Mouse (Mus musculus): ENCODE results near the gene E330021D16Rik. TPM values are rescaled to one million over a fixed set of nuclear protein-coding genes. Genes with fewer than 3 reads are reported as not detected.
"Not testable (repeated sequence)": the region's sequence is repeated elsewhere in the genome, so short reads cannot be mapped to it uniquely, and the experiment has no call there.

The E330021D16Rik gene
- 1 to 10 TPM in 1 of 2 experiments, under 1 TPM in 1; 0.82 to 1.1 TPM for polyA plus RNA-seq (2017; shearing (Covaris generic))

GRCm38 (mm10) chr6:136415133-136415775 lies at the start of gene E330021D16Rik:
E330021D16Rik (minus strand) TSS chr6:136415569.
- no peak for ATAC-seq

- no peak for ATAC-seq
Measured at GRCm38 (mm10) chr6:136465021-136465420, 49.7 kb upstream of the E330021D16Rik start.

DNA sequence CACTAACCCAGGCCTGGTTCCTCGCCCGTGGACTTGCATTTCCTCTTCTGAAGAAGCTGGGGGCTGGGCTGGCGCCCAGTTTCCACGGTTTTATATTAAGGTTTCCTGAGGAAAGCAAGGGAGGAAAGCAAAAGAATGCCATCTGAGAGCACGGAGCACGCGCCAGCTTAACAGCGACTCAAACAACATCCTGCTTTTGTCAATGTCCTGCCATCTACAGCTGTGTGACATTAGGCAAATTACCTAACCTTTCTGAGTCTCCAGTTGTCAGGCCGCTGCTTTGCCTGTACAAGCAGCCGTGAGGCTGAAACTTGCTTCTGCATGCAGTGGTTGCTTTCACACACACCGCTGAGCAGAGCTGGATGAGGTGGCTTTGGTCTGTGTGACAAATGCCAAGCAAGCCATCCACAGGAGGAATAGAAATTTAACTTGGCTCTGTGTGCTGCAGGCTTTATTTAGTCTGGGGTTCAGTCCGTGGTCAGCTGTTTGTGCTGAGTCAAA lies 48.8 kb upstream of the E330021D16Rik start:
- ATAC-seq, result peak; percentile 41

DNA sequence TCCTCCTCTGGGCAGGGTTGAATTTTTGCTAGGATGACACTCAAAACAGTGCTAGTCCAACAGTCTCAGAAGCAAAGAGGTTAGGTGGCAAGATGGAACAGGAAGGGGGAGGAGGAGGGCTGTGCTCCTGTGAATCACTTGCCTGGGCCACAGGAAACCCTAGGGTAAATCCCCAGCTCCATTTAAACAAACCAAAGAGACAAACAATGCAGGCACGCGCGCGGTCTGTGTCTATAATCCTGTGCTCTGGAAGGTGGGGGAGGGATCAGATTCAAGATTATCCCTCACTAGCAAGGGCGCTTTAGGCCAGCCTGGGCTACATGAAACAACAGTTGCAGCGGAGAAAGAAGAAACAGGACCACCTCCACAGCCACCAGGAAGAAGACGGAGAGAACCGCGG lies 48.1 kb upstream of the E330021D16Rik start:
- ATAC-seq, result peak; percentile 76

DNA sequence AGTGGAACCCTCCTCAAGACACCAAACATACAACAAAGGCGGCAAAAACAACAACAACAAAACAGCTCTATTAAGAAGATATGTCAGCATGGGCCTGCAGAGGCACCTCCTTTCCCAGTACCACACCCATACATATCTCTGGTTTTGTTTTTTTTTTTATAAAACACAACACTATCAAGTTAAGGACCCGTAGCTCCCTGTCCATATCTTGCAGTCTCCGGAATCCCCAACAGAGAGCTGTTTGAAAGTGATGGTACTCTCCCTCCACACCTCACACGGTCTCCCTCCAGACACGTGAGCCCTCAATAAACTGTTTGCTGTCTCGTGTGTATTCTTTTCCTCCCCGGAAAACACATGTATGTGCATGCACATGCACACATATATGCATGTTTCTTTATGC lies 43.8 kb upstream of the E330021D16Rik start:
- ATAC-seq, result no peak

- ATAC-seq, result no peak
Measured at GRCm38 (mm10) chr6:136456302-136456701, 40.9 kb upstream of the E330021D16Rik start.

DNA sequence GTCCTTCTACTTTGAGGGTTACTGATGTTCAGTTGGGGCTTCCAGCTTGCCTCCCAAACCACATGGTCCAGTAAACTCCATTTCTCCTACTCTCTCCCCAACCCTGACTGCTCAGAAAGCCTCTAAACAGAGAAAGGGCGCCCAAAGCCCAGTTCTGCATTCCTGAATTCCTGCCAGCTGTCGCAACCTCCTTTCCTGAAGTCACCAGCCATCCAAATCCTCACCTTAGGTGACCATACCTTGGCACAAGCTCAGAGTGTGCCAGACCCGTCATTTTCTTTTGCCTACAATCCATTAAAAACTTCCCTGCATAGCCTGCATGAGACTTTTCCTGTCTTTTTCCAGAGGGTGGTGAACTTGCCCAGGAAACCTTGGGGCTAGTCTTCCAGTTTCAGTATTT lies 40.3 kb upstream of the E330021D16Rik start:
- no peak for ATAC-seq

- ATAC-seq, result no peak
Measured at GRCm38 (mm10) chr6:136452623-136453022, 37.3 kb upstream of the E330021D16Rik start.

DNA sequence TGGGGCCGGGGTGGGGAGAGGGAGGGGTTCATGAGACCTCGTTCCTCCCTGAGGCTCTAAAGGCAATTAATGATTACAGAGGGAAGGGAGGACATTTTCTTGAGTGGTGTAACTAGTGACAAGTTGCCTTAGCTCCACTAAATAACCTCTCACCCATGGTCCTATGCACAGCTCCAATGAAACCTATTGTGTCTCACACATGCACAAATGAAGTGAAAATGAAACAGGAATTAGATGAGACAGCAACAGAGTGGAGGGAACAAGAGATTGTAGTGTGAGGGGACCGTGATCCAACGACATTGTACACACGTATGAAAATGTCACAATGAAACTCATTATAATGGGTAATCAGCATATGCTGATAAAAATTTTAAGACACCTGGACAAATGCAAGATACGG lies 35.5 kb upstream of the E330021D16Rik start:
- no peak for ATAC-seq

DNA sequence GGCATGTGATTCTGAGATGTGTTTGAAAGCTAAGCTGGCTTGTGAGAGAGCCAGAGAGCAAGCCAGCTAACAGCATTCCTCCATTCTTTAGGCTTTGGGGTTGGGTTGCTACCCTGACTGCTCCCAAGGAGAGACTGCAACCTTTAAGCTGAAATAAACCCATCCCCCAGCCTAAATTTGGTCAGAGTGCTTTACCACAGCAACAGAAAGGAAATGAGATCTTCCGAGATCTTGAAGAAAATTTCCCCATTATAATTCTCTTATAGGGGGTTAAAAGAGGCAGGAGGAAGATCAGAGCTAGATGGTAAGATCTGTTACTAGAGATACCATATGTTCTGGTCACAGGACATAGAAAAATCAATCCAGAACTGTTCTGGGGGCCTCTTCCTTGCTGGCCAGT lies 34.6 kb upstream of the E330021D16Rik start:
- ATAC-seq, result peak; percentile 78

GRCm38 (mm10) chr6:136449270-136449692 lies 33.9 kb upstream of the E330021D16Rik start:
- ATAC-seq, result peak; percentile 73

GRCm38 (mm10) chr6:136439205-136439604 lies 23.8 kb upstream of the E330021D16Rik start:
- not testable (repeated sequence) for ATAC-seq

- not testable (repeated sequence) for ATAC-seq
Measured at GRCm38 (mm10) chr6:136436151-136436550, 20.8 kb upstream of the E330021D16Rik start.

DNA sequence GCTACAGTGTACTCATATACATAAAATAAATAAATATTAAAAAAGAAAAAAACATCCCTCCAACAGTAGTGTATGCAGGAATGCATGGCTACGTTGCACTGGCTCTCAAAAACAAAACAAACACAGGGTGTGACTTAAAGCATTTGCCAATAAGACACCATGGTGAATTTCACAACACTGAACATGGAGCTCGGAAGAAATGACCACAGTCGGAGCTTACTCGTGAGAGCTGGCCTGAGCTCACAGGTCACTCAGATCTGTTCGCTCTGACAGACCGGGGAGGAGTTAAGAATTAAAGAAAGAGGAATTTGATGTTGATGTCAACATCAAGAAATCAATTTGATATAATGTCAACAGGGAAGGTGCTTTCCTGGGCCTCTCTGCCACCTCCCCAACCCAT lies 18.2 kb upstream of the E330021D16Rik start:
- ATAC-seq, result no peak

- no peak for ATAC-seq
Measured at GRCm38 (mm10) chr6:136431896-136432248, 16.5 kb upstream of the E330021D16Rik start.

DNA sequence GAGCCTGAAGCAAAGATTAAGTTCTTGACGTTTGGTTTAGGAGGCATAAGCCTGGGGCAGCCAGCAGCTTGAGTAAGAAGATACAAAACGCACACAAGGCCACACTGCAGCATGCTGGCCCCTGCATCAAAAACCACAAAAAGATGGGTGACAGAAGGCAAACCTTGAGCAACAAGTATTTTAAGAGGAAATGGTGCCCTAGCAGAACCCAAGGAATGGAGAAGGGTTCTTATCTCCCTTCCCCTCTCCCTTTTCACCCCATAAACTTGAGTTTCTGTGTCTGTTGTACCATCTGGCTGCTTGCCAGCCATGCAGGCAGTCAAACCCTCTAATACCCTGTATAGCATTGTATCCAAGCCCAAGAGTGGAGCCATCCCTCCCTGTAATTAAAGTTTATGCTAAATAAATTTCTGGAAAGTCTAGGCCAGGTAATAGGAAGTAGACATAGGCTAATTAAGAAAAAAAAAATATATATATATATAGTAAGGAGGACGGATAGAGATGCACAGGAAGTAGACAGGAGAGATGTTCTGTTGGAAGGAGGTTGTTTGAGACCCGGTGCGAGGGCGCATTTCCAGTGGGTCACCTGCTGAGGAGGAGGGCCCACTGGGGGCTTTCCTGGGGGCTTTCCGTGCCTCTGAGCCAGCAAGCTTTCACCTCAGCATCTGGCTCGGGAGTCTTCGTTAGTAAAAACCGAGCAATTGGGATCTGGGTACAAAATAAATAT lies 16.0 kb upstream of the E330021D16Rik start:
- ATAC-seq, result peak; percentile 64

DNA sequence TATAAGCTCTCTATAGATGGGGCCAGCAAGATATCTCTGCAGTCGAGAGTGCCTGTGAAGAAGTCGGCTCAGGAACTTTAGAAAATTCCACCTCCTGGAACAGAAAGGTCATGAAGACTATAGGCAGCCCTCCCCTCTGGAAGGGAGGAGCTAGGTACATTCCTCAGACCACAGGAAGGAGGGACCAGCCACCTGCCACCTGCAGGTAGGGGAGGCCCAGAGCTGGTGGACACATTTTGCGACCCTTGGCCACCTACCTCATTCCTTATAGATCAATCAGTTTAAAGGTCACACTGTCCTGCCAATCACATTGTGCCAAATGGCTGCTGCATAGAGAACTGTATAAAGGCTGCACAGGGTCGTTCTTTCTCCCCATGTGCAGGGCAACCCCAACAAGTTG lies 14.1 kb upstream of the E330021D16Rik start:
- no peak for ATAC-seq

GRCm38 (mm10) chr6:136428412-136428811 lies 13.0 kb upstream of the E330021D16Rik start:
- no peak for ATAC-seq

GRCm38 (mm10) chr6:136427240-136427639 lies 11.9 kb upstream of the E330021D16Rik start:
- no peak for ATAC-seq

GRCm38 (mm10) chr6:136425956-136426355 lies 10.6 kb upstream of the E330021D16Rik start:
- no peak for ATAC-seq

- no peak for ATAC-seq
Measured at GRCm38 (mm10) chr6:136424166-136424565, 8.8 kb upstream of the E330021D16Rik start.

DNA sequence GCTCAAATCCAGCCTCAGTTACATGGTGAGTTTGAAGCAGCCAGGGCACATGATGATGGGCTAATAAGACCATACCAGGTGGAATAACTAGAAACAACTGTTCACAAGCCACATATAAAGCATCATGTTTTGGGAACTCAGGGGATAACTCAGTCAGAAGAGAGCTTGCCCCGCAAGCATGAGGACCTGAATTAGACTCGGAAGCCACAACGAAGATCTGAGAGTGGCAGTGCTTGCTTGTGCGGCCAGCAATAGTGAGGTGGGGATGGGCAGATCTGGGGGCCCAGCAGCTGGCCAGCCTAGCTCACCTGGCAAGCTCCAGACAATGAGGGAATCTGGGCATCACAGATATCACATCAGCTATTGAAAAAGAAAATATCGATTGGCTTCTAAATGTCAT lies 7.8 kb upstream of the E330021D16Rik start:
- no peak for ATAC-seq

GRCm38 (mm10) chr6:136422084-136422853 lies 6.9 kb upstream of the E330021D16Rik start:
- peak; percentile 47 for ATAC-seq
